26 mouse cellular contexts compared by ENCODE assay signal in genomic region chr14:118867366-118867765, GRCm38 (mm10). TPM values are rescaled to one million over a fixed set of nuclear protein-coding genes. Genes with fewer than 3 reads are reported as not detected.
DNase-seq lines count a peak whose midpoint lies in the region; ATAC-seq and TF ChIP-seq lines count a peak whose summit lies in the region.
"Had no signal": no experiment of that assay in that cellular context is flagged by ENCODE, and none has a peak within 500 bp of the region (broad histone marks: within the 10 kb centered on the region; RNA-seq: fewer than 3 reads in every experiment).

No protein-coding gene starts in this region.

- TF ChIP-seq CTCF in kidney, adult 2 months (conservative IDR thresholded peaks at IDR 0.05; ENCODE audit: insufficient read depth, insufficient read length, low read depth, low read length) = no peak
- no peak for TF ChIP-seq CTCF in lung, adult 2 months (IDR thresholded peaks at IDR 0.05; ENCODE audit: insufficient read depth, low read length)

- H3K4me2 ChIP-seq in kidney, embryonic 16.5 days (replicated peaks; ENCODE audit: low read depth, low read length) = no peak overlapping the region
- H3K4me2 ChIP-seq: embryonic facial prominence, embryonic 13.5 days; heart, embryonic 13.5 days; hindbrain, embryonic 12.5 days; hindbrain, embryonic 15.5 days; intestine, embryonic 15.5 days had no signal

- ATAC-seq in kidney, embryonic 16.5 days (ENCODE audit: low FRiP score, low TSS enrichment) = no peak
- ATAC-seq: CD4-positive, CD25-positive, alpha-beta regulatory T cell, adult 4 months; intestine, embryonic 15.5 days; Patski had no signal

- no peaks in the 10 kb centered on the region for H3K27me3 ChIP-seq in kidney, adult 2 months (replicated peaks; ENCODE audit: control insufficient read depth, insufficient read depth, low read length)
- H3K27me3 ChIP-seq in kidney, embryonic 16.5 days (ENCODE audit: insufficient read depth, low read length) = no peaks in the 10 kb centered on the region
- H3K27me3 ChIP-seq: embryonic facial prominence, embryonic 13.5 days; heart, embryonic 13.5 days; hindbrain, embryonic 12.5 days; hindbrain, embryonic 15.5 days; intestine, embryonic 15.5 days; Patski had no signal

- H3K36me3 ChIP-seq in kidney, adult 2 months (ENCODE audit: control insufficient read depth, insufficient read depth, low read length) = no peaks in the 10 kb centered on the region; the same call in 1 of the 2 replicates
- no peaks in the 10 kb centered on the region for H3K36me3 ChIP-seq in kidney, embryonic 16.5 days (ENCODE audit: insufficient read depth, low read length)
- H3K36me3 ChIP-seq: heart, embryonic 10.5 days; intestine, embryonic 15.5 days had no signal

- H3K9ac ChIP-seq in kidney, embryonic 16.5 days (replicated peaks; ENCODE audit: low read length) = no peak overlapping the region
- H3K9ac ChIP-seq: embryonic facial prominence, embryonic 13.5 days; forebrain, postnatal 0 days; heart, embryonic 13.5 days; hindbrain, embryonic 12.5 days; hindbrain, embryonic 15.5 days; intestine, embryonic 15.5 days had no signal

- H3K4me3 ChIP-seq in kidney, adult 2 months (ENCODE audit: insufficient read depth, low read depth, low read length) = no peak overlapping the region
- H3K4me3 ChIP-seq in kidney, embryonic 16.5 days (ENCODE audit: low read length) = no peak overlapping the region
- H3K4me3 ChIP-seq in lung, adult 2 months (replicated peaks; ENCODE audit: extremely low read depth, low read depth, low read length) = no peak overlapping the region
- H3K4me3 ChIP-seq: embryonic facial prominence, embryonic 10.5 days; embryonic facial prominence, embryonic 13.5 days; erythroblast, embryonic 14.5 days; heart, adult 2 months; heart, embryonic 10.5 days; heart, embryonic 13.5 days; hindbrain, embryonic 12.5 days; hindbrain, embryonic 15.5 days; intestine, embryonic 15.5 days had no signal

- DNase-seq in kidney, adult 2 months = no peak
- peak; percentile 30 for DNase-seq in R1 (ENCODE audit: low read depth, low spot score)
- DNase-seq in retina, postnatal 1 day = peak; percentile 43
- DNase-seq in lung, adult 2 months = no peak
- no peak for DNase-seq in left cerebral cortex, adult 18-20 months (ENCODE audit: low spot score in 2 of 2)
- DNase-seq: adrenal gland, adult 2 months; adrenal gland, postnatal 14 days; cerebellum, adult 11-12 months; cerebellum, adult 8-10 months; cerebellum, postnatal 10 days; cerebellum, postnatal 36 days; embryo, embryonic 11 days; forebrain, postnatal 0 days; gastrocnemius, postnatal 25 days; heart, adult 2 months had no signal

- peak overlapping the region; percentile 17; the same call in 1 of the 2 replicates for H3K27ac ChIP-seq in kidney, adult 2 months (ENCODE audit: insufficient read depth, low read depth, low read length)
- H3K27ac ChIP-seq in kidney, embryonic 16.5 days (ENCODE audit: low read length) = no peak overlapping the region
- H3K27ac ChIP-seq: embryonic facial prominence, embryonic 10.5 days; embryonic facial prominence, embryonic 13.5 days; heart, adult 2 months; heart, embryonic 10.5 days; heart, embryonic 13.5 days; hindbrain, embryonic 12.5 days; hindbrain, embryonic 15.5 days; intestine, embryonic 15.5 days had no signal

- no peak for TF ChIP-seq POLR2A in kidney, adult 2 months (IDR thresholded peaks at IDR 0.05; ENCODE audit: low read depth, low read length)
- TF ChIP-seq POLR2A in lung, adult 2 months (IDR thresholded peaks at IDR 0.05; ENCODE audit: borderline replicate concordance, extremely low read depth, low read depth, low read length) = no peak

- 61% methylated on average over 6 of the region's 6 CpGs for WGBS in kidney, adult 2 months
- 50% methylated on average over 6 of the region's 6 CpGs for WGBS in kidney, embryonic 16.5 days
- 61% methylated on average over 6 of the region's 6 CpGs for WGBS in lung, adult 2 months

- no peaks in the 10 kb centered on the region for H3K9me3 ChIP-seq in kidney, embryonic 16.5 days (ENCODE audit: low read length)
- H3K9me3 ChIP-seq: embryonic facial prominence, embryonic 10.5 days; embryonic facial prominence, embryonic 13.5 days; heart, embryonic 10.5 days; heart, embryonic 13.5 days; hindbrain, embryonic 12.5 days; hindbrain, embryonic 15.5 days; intestine, embryonic 15.5 days had no signal

- peaks cover 3% of the 10 kb centered on the region; the same call in 1 of the 2 replicates for H3K4me1 ChIP-seq in kidney, adult 2 months (ENCODE audit: control insufficient read depth, insufficient read depth, low read length)
- H3K4me1 ChIP-seq in kidney, embryonic 16.5 days (ENCODE audit: insufficient read depth, low read length) = no peaks in the 10 kb centered on the region
- H3K4me1 ChIP-seq in lung, adult 2 months (ENCODE audit: control insufficient read depth, insufficient read depth, low read length) = no peaks in the 10 kb centered on the region
- H3K4me1 ChIP-seq: heart, embryonic 10.5 days; heart, embryonic 13.5 days; hindbrain, embryonic 15.5 days; intestine, embryonic 15.5 days had no signal

RNA-seq across cellular contexts. Expression of gene Dzip1, which starts 57.9 kb away (rescaled TPM):
- polyA plus RNA-seq in kidney, adult 2 months (2012; rRNA removed) = 5.7 and 6.0 TPM in 2 replicates
- 15.8 and 18.6 TPM in 2 replicates for polyA plus RNA-seq in kidney, embryonic 16.5 days (2015; fragmentation: Nextera tagmentation; extraction: Ambion mirVana)
- polyA plus RNA-seq in lung, adult 2 months (2012; rRNA removed) = 7.5 and 8.3 TPM in 2 replicates
- 100 to 1,000 TPM; 107 to 113 TPM for total RNA-seq in left cerebral cortex, adult 18-20 months (2021)

Comparison
In these comparisons a context has a peak if more than half of its experiments do, and no peak if none do; other contexts are left out.
1. DNase-seq: peak in R1 (single experiment) and retina, postnatal 1 day (single experiment); none in kidney, adult 2 months (single experiment), lung, adult 2 months (single experiment) and left cerebral cortex, adult 18-20 months (0 of 2).